Mouse (Mus musculus): ENCODE measurements around the gene Mif4gd. TPM values are rescaled to one million over a fixed set of nuclear protein-coding genes. Genes with fewer than 3 reads are reported as not detected.
A peak's percentile ranks its signal among the peaks of the same experiment; 100 is the strongest.

The Mif4gd gene
- polyA plus RNA-seq, 1 experiment from 2014 or later, result 18.8 TPM

- Histone ChIP-seq H3K9me3 (no peaks in the 10 kb centered on the region), H3K27ac (no peak overlapping the region), H3K36me3 (peaks cover 36% of the 10 kb centered on the region), H3K9ac (no peak overlapping the region), H3K4me1 (peaks cover under 1% of the 10 kb centered on the region; the same call in 1 of the 2 replicates), H3K27me3 (no peaks in the 10 kb centered on the region), H3K4me3 (no peak overlapping the region), H3K4me2 (replicated peaks) (no peak overlapping the region)
- ATAC-seq (ENCODE audit: low FRiP score, low read depth), result no peak
- 98% methylated on average over 2 of the region's 2 CpGs for WGBS
Observed at GRCm38 (mm10) chr11:115642705-115643104, 29.9 kb upstream of the Mif4gd start.

- ATAC-seq (ENCODE audit: low FRiP score, low read depth), result no peak
- Histone ChIP-seq H3K4me3 (no peak overlapping the region), H3K27me3 (no peaks in the 10 kb centered on the region), H3K27ac (no peak overlapping the region), H3K9me3 (no peaks in the 10 kb centered on the region), H3K4me2 (replicated peaks) (no peak overlapping the region), H3K4me1 (no peaks in the 10 kb centered on the region), H3K9ac (no peak overlapping the region), H3K36me3 (peaks cover 32% of the 10 kb centered on the region)
- 92% methylated on average over 4 of the region's 4 CpGs for WGBS
Observed at GRCm38 (mm10) chr11:115641664-115642036, 28.9 kb upstream of the Mif4gd start.

- ATAC-seq (ENCODE audit: low FRiP score, low read depth), result no peak
Observed at GRCm38 (mm10) chr11:115640978-115641663, 28.4 kb upstream of the Mif4gd start.

GRCm38 (mm10) chr11:115640311-115640828 is 27.6 kb upstream of the Mif4gd start:
- Histone ChIP-seq H3K4me2 (replicated peaks) (no peak overlapping the region), H3K9ac (no peak overlapping the region), H3K4me1 (no peaks in the 10 kb centered on the region), H3K27ac (no peak overlapping the region), H3K4me3 (no peak overlapping the region), H3K9me3 (no peaks in the 10 kb centered on the region), H3K36me3 (peaks cover 22% of the 10 kb centered on the region), H3K27me3 (no peaks in the 10 kb centered on the region)
- WGBS, result 78% methylated on average over 3 of the region's 4 CpGs
- no peak for ATAC-seq (ENCODE audit: low FRiP score, low read depth)

More at GRCm38 (mm10) chr11:115640978-115641663, 28.4 kb upstream of the Mif4gd start:
- no peaks in the 10 kb centered on the region for H3K9me3 ChIP-seq
- no peaks in the 10 kb centered on the region for H3K4me1 ChIP-seq
- no peak overlapping the region for H3K27ac ChIP-seq
- H3K27me3 ChIP-seq, result no peaks in the 10 kb centered on the region
- H3K9ac ChIP-seq, result no peak overlapping the region
- no peak overlapping the region for H3K4me3 ChIP-seq
- peaks cover 26% of the 10 kb centered on the region for H3K36me3 ChIP-seq
- WGBS, result 60% methylated on average over 14 of the region's 14 CpGs
- H3K4me2 ChIP-seq (replicated peaks), result no peak overlapping the region

GRCm38 (mm10) chr11:115639540-115639939 is 26.8 kb upstream of the Mif4gd start:
- H3K9ac ChIP-seq, result 0 out of 2 replicates have a peak overlapping the region, but pooled peaks have one; percentile 9
- ATAC-seq (ENCODE audit: low FRiP score, low read depth), result no peak
- WGBS, result 65% methylated on average over 4 of the region's 4 CpGs

GRCm38 (mm10) chr11:115638498-115639409 is 26.0 kb upstream of the Mif4gd start:
- ATAC-seq (ENCODE audit: low FRiP score, low read depth), result no peak
- Histone ChIP-seq H3K27me3 (no peaks in the 10 kb centered on the region), H3K4me3 (no peak overlapping the region), H3K36me3 (peaks cover 14% of the 10 kb centered on the region; the same call in 1 of the 2 replicates), H3K9me3 (no peaks in the 10 kb centered on the region), H3K4me2 (replicated peaks) (no peak overlapping the region), H3K27ac (no peak overlapping the region), H3K4me1 (no peaks in the 10 kb centered on the region), H3K9ac (peak overlapping the region; percentile 9; the same call in 1 of the 2 replicates)
- WGBS, result 74% methylated on average over 5 of the region's 5 CpGs

More at GRCm38 (mm10) chr11:115639540-115639939, 26.8 kb upstream of the Mif4gd start:
- H3K4me1 ChIP-seq, result no peaks in the 10 kb centered on the region
- H3K27me3 ChIP-seq, result no peaks in the 10 kb centered on the region
- no peaks in the 10 kb centered on the region for H3K9me3 ChIP-seq
- H3K4me2 ChIP-seq (replicated peaks), result no peak overlapping the region
- H3K36me3 ChIP-seq, result peaks cover 20% of the 10 kb centered on the region
- no peak overlapping the region for H3K27ac ChIP-seq
- no peak overlapping the region for H3K4me3 ChIP-seq

- Histone ChIP-seq H3K4me1 (no peaks in the 10 kb centered on the region), H3K36me3 (no peaks in the 10 kb centered on the region), H3K27me3 (no peaks in the 10 kb centered on the region), H3K4me3 (no peak overlapping the region), H3K9ac (no peak overlapping the region), H3K9me3 (no peaks in the 10 kb centered on the region), H3K27ac (no peak overlapping the region), H3K4me2 (replicated peaks) (no peak overlapping the region)
- no peak for ATAC-seq (ENCODE audit: low FRiP score, low read depth)
- 72% methylated on average over 3 of the region's 3 CpGs for WGBS
Observed at GRCm38 (mm10) chr11:115636960-115637359, 24.2 kb upstream of the Mif4gd start.

GRCm38 (mm10) chr11:115635484-115635883 is 22.7 kb upstream of the Mif4gd start:
- no peak for ATAC-seq (ENCODE audit: low FRiP score, low read depth)
- WGBS, result 75% methylated on average over 8 of the region's 8 CpGs
- Histone ChIP-seq H3K4me1 (no peaks in the 10 kb centered on the region), H3K4me2 (replicated peaks) (no peak overlapping the region), H3K27ac (no peak overlapping the region), H3K9me3 (no peaks in the 10 kb centered on the region), H3K36me3 (no peaks in the 10 kb centered on the region), H3K27me3 (no peaks in the 10 kb centered on the region), H3K4me3 (no peak overlapping the region), H3K9ac (no peak overlapping the region)

GRCm38 (mm10) chr11:115635041-115635440 is 22.3 kb upstream of the Mif4gd start:
- no peak overlapping the region for H3K27ac ChIP-seq
- no peak overlapping the region for H3K9ac ChIP-seq
- no peaks in the 10 kb centered on the region for H3K9me3 ChIP-seq
- 89% methylated on average over 8 of the region's 8 CpGs for WGBS
- no peaks in the 10 kb centered on the region for H3K36me3 ChIP-seq
- H3K4me1 ChIP-seq, result no peaks in the 10 kb centered on the region
- H3K27me3 ChIP-seq, result no peaks in the 10 kb centered on the region
- no peak for ATAC-seq (ENCODE audit: low FRiP score, low read depth)
- H3K4me3 ChIP-seq, result no peak overlapping the region
- H3K4me2 ChIP-seq (replicated peaks), result no peak overlapping the region

GRCm38 (mm10) chr11:115634109-115634508 is 21.3 kb upstream of the Mif4gd start:
- H3K27ac ChIP-seq, result no peak overlapping the region
- no peak overlapping the region for H3K4me2 ChIP-seq (replicated peaks)
- no peak for ATAC-seq (ENCODE audit: low FRiP score, low read depth)
- H3K36me3 ChIP-seq, result no peaks in the 10 kb centered on the region
- H3K9ac ChIP-seq, result no peak overlapping the region
- 63% methylated on average over 3 of the region's 4 CpGs for WGBS
- no peaks in the 10 kb centered on the region for H3K4me1 ChIP-seq
- H3K27me3 ChIP-seq, result no peaks in the 10 kb centered on the region
- H3K9me3 ChIP-seq, result no peaks in the 10 kb centered on the region
- no peak overlapping the region for H3K4me3 ChIP-seq

GRCm38 (mm10) chr11:115632862-115633261 is 20.1 kb upstream of the Mif4gd start:
- WGBS, result 86% methylated on average over 10 of the region's 10 CpGs
- Histone ChIP-seq H3K27me3 (no peaks in the 10 kb centered on the region), H3K4me1 (no peaks in the 10 kb centered on the region), H3K4me3 (no peak overlapping the region), H3K27ac (no peak overlapping the region), H3K9me3 (no peaks in the 10 kb centered on the region), H3K4me2 (replicated peaks) (no peak overlapping the region), H3K36me3 (no peaks in the 10 kb centered on the region), H3K9ac (no peak overlapping the region)
- ATAC-seq (ENCODE audit: low FRiP score, low read depth), result no peak

GRCm38 (mm10) chr11:115632247-115632646 is 19.5 kb upstream of the Mif4gd start:
- Histone ChIP-seq H3K36me3 (no peaks in the 10 kb centered on the region), H3K27me3 (no peaks in the 10 kb centered on the region), H3K9ac (no peak overlapping the region), H3K4me2 (replicated peaks) (no peak overlapping the region), H3K27ac (no peak overlapping the region), H3K4me3 (no peak overlapping the region), H3K4me1 (peaks cover 3% of the 10 kb centered on the region), H3K9me3 (no peaks in the 10 kb centered on the region)
- no peak for ATAC-seq (ENCODE audit: low FRiP score, low read depth)
- WGBS, result 71% methylated on average over 7 of the region's 7 CpGs
